Comparison of ENCODE assay signal across 10 mouse cellular contexts in genomic region chr13:47277000-47277823, GRCm38 (mm10).
DNase-seq lines count a peak whose midpoint lies in the region; ATAC-seq lines count a peak whose summit lies in the region.
"Had no signal": no experiment of that assay in that cellular context is flagged by ENCODE, and none has a peak within 500 bp of the region (broad histone marks: within the 10 kb centered on the region; RNA-seq: fewer than 3 reads in every experiment).

No protein-coding gene starts in this region.

- H3K27ac ChIP-seq in hindbrain, embryonic 11.5 days (ENCODE audit: low read depth, low read length) = peak overlapping the region; percentile 56; the same call in 1 of the 2 replicates
- no peak overlapping the region for H3K27ac ChIP-seq in hindbrain, embryonic 12.5 days
- no peak overlapping the region for H3K27ac ChIP-seq in kidney, embryonic 16.5 days (ENCODE audit: low read length)
- no peak overlapping the region for H3K27ac ChIP-seq in neural tube, embryonic 13.5 days (replicated peaks)
- H3K27ac ChIP-seq: hindbrain, embryonic 13.5 days; liver, embryonic 15.5 days had no signal

- peaks cover 12% of the 10 kb centered on the region; the same call in 1 of the 2 replicates for H3K4me1 ChIP-seq in hindbrain, embryonic 11.5 days (replicated peaks; ENCODE audit: control insufficient read depth, insufficient read depth, low read length)
- H3K4me1 ChIP-seq in hindbrain, embryonic 12.5 days = peaks cover 29% of the 10 kb centered on the region
- peaks cover 20% of the 10 kb centered on the region for H3K4me1 ChIP-seq in kidney, embryonic 16.5 days (ENCODE audit: insufficient read depth, low read length)
- peaks cover 27% of the 10 kb centered on the region for H3K4me1 ChIP-seq in neural tube, embryonic 13.5 days (replicated peaks)

- no peaks in the 10 kb centered on the region for H3K27me3 ChIP-seq in hindbrain, embryonic 11.5 days (ENCODE audit: control insufficient read depth, insufficient read depth, low read length)
- H3K27me3 ChIP-seq in hindbrain, embryonic 12.5 days = no peaks in the 10 kb centered on the region
- H3K27me3 ChIP-seq in kidney, embryonic 16.5 days (ENCODE audit: insufficient read depth, low read length) = no peaks in the 10 kb centered on the region
- H3K27me3 ChIP-seq in neural tube, embryonic 13.5 days = no peaks in the 10 kb centered on the region
- H3K27me3 ChIP-seq: hindbrain, embryonic 13.5 days; liver, embryonic 15.5 days had no signal

- H3K36me3 ChIP-seq in hindbrain, embryonic 11.5 days (ENCODE audit: control insufficient read depth, insufficient read depth, low read length) = no peaks in the 10 kb centered on the region
- no peaks in the 10 kb centered on the region for H3K36me3 ChIP-seq in hindbrain, embryonic 12.5 days
- no peaks in the 10 kb centered on the region for H3K36me3 ChIP-seq in kidney, embryonic 16.5 days (ENCODE audit: insufficient read depth, low read length)
- no peaks in the 10 kb centered on the region for H3K36me3 ChIP-seq in neural tube, embryonic 13.5 days
- H3K36me3 ChIP-seq: hindbrain, embryonic 13.5 days; liver, embryonic 15.5 days had no signal

- no peak overlapping the region for H3K4me3 ChIP-seq in hindbrain, embryonic 11.5 days (ENCODE audit: low read depth, low read length)
- no peak overlapping the region for H3K4me3 ChIP-seq in hindbrain, embryonic 12.5 days
- H3K4me3 ChIP-seq in kidney, embryonic 16.5 days (ENCODE audit: low read length) = no peak overlapping the region
- H3K4me3 ChIP-seq in neural tube, embryonic 13.5 days = no peak overlapping the region
- H3K4me3 ChIP-seq: hindbrain, embryonic 13.5 days; liver, embryonic 15.5 days had no signal

- peak; percentile 45 for DNase-seq in hindbrain, embryonic 11.5 days (ENCODE audit: low spot score)
- DNase-seq in heart, adult 11 months = peak; percentile 94
- no peak for DNase-seq in spleen, postnatal 10 days (ENCODE audit: low spot score in 2 of 2)
- DNase-seq in adipocyte (ENCODE audit: low spot score) = no peak

- no peak overlapping the region for H3K9ac ChIP-seq in hindbrain, embryonic 11.5 days (ENCODE audit: low read depth, low read length)
- no peak overlapping the region for H3K9ac ChIP-seq in hindbrain, embryonic 12.5 days
- H3K9ac ChIP-seq in kidney, embryonic 16.5 days (replicated peaks; ENCODE audit: low read length) = no peak overlapping the region
- H3K9ac ChIP-seq in neural tube, embryonic 13.5 days = no peak overlapping the region
- H3K9ac ChIP-seq: hindbrain, embryonic 13.5 days; liver, embryonic 15.5 days had no signal

- H3K4me2 ChIP-seq in hindbrain, embryonic 11.5 days (replicated peaks; ENCODE audit: low read depth, low read length) = no peak overlapping the region
- no peak overlapping the region for H3K4me2 ChIP-seq in hindbrain, embryonic 12.5 days (replicated peaks)
- H3K4me2 ChIP-seq in kidney, embryonic 16.5 days (replicated peaks; ENCODE audit: low read depth, low read length) = 0 out of 2 replicates have a peak overlapping the region, but pooled peaks have one; percentile 11
- peak overlapping the region; percentile 13; the same call in 1 of the 2 replicates for H3K4me2 ChIP-seq in neural tube, embryonic 13.5 days
- H3K4me2 ChIP-seq: hindbrain, embryonic 13.5 days; liver, embryonic 15.5 days had no signal

- no peak for ATAC-seq in hindbrain, embryonic 11.5 days (ENCODE audit: low FRiP score)
- no peak for ATAC-seq in hindbrain, embryonic 12.5 days (ENCODE audit: low FRiP score)
- ATAC-seq in kidney, embryonic 16.5 days (ENCODE audit: low FRiP score, low TSS enrichment) = 0 out of 2 replicates have a peak, but pooled peaks have one; percentile 39
- ATAC-seq in neural tube, embryonic 13.5 days (ENCODE audit: low read depth) = no peak
- no peak for ATAC-seq in frontal cortex, adult (ENCODE audit: low TSS enrichment)

- H3K9me3 ChIP-seq in hindbrain, embryonic 11.5 days (ENCODE audit: control insufficient read depth, low read length) = no peaks in the 10 kb centered on the region
- no peaks in the 10 kb centered on the region for H3K9me3 ChIP-seq in hindbrain, embryonic 12.5 days (replicated peaks)
- H3K9me3 ChIP-seq in kidney, embryonic 16.5 days (ENCODE audit: low read length) = no peaks in the 10 kb centered on the region
- no peaks in the 10 kb centered on the region for H3K9me3 ChIP-seq in neural tube, embryonic 13.5 days
- H3K9me3 ChIP-seq: hindbrain, embryonic 13.5 days; liver, embryonic 15.5 days had no signal

- 21% methylated on average over 13 of the region's 13 CpGs for WGBS in hindbrain, embryonic 11.5 days
- WGBS in hindbrain, embryonic 12.5 days = 23% methylated on average over 13 of the region's 13 CpGs
- 28% methylated on average over 13 of the region's 13 CpGs for WGBS in kidney, embryonic 16.5 days
- 13% methylated on average over 13 of the region's 13 CpGs for WGBS in neural tube, embryonic 13.5 days

Comparison
In these comparisons a context has a peak if more than half of its experiments do, and no peak if none do; other contexts are left out.
1. DNase-seq: peak in hindbrain, embryonic 11.5 days (single experiment) and heart, adult 11 months (single experiment); none in spleen, postnatal 10 days (0 of 2) and adipocyte (single experiment).
2. H3K4me2 ChIP-seq: peak in kidney, embryonic 16.5 days (single experiment) and neural tube, embryonic 13.5 days (single experiment); none in hindbrain, embryonic 11.5 days (single experiment) and hindbrain, embryonic 12.5 days (single experiment).